Mouse (Mus musculus) megakaryocyte, embryonic 14.5 days (primary cell): ENCODE measurements around the gene Luzp1. TPM values are rescaled to one million over a fixed set of nuclear protein-coding genes. Genes with fewer than 3 reads are reported as not detected.

Experiments
- H3K27me3 ChIP-seq: replicated peaks from 2 replicates; pipeline ENCODE3; 2012; ENCODE audit warnings: inconsistent platforms
- H3K36me3 ChIP-seq: replicated peaks from 2 replicates; pipeline ENCODE3; 2012; ENCODE audit warnings: low read length, inconsistent platforms, mixed read lengths
- H3K4me1 ChIP-seq: 2 replicates; pipeline ENCODE4 v1.6.1; 2012; ENCODE audit warnings: inconsistent platforms
- H3K4me3 ChIP-seq: replicated peaks from 2 replicates; pipeline ENCODE3; 2012; ENCODE audit warnings: moderate library complexity, mild to moderate bottlenecking, inconsistent platforms
- H3K9me3 ChIP-seq: 2 replicates; pipeline ENCODE4 v1.6.1; 2012; ENCODE audit warnings: inconsistent platforms
- FLI1 ChIP-seq: IDR thresholded peaks from 2 replicates; pipeline ENCODE4 v1.6.1; 2012; ENCODE audit warnings: low read length, inconsistent platforms, mixed read lengths
- GATA1 ChIP-seq: IDR thresholded peaks from 3 replicates; pipeline ENCODE4 v1.6.1; 2012; ENCODE audit warnings: mixed read lengths, low read length, inconsistent platforms, borderline replicate concordance
- polyA plus RNA-seq: library from polyadenylated mRNA; stranded (reverse); fragments of >175 nt; gene quantifications from 2 replicates; pipeline ENCODE4 v1.2.3, GENCODE M21; 2012; ENCODE audit warnings: low replicate concordance; ENCODE audit not compliant: insufficient read depth

Luzp1 gene
- polyA plus RNA-seq, 1 experiment, result 0.11 TPM

GRCm38 (mm10) chr4:136601476-136601875 is 131.9 kb downstream of the Luzp1 start:
- H3K36me3 ChIP-seq, result peaks cover 11% of the 10 kb centered on the region
- no peak for TF ChIP-seq FLI1
- no peak for TF ChIP-seq GATA1
- no peaks in the 10 kb centered on the region for H3K27me3 ChIP-seq
- H3K9me3 ChIP-seq, result peaks cover under 1% of the 10 kb centered on the region; the same call in 1 of the 2 replicates
- peaks cover 35% of the 10 kb centered on the region for H3K4me1 ChIP-seq
- H3K4me3 ChIP-seq, result peak overlapping the region; percentile 97

DNA sequence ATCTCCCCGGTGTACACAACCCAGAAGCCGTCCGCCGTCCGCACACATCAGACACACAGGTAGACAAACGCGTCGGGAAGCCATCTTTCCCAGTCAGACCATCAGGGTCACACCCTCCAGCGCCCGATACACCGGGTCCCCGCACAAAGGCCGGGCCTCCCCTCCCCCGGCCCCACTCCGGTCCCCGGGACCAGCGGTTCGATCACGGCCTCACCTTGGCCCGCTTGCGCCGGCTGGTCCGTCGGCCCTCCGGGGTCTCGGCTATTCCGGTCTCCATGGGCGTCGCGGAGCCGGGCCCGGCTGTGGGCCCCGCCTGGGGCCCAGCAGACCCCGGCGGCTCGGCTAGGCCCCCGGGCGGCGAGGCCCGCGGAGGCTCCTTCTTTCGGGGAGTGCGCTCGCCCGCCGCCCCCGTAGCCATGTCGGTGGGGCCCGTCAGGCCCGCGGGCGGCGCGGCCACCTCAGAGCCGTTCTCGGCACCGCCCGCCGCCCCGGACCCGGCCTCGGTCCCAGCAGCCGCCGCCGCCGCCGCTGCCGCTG is 132.5 kb downstream of the Luzp1 start:
- peak overlapping the region; percentile 97 for H3K4me3 ChIP-seq
- H3K27me3 ChIP-seq, result no peaks in the 10 kb centered on the region
- peaks cover 11% of the 10 kb centered on the region for H3K36me3 ChIP-seq
- peaks cover 5% of the 10 kb centered on the region; the same call in 1 of the 2 replicates for H3K9me3 ChIP-seq
- H3K4me1 ChIP-seq, result peaks cover 36% of the 10 kb centered on the region
- TF ChIP-seq GATA1 (no peak), FLI1 (no peak)

- Histone ChIP-seq H3K27me3 (no peaks in the 10 kb centered on the region), H3K36me3 (peaks cover 11% of the 10 kb centered on the region), H3K4me1 (peaks cover 35% of the 10 kb centered on the region), H3K9me3 (peaks cover 5% of the 10 kb centered on the region; the same call in 1 of the 2 replicates), H3K4me3 (peak within 1 kb of the TSS; percentile 97)
- TF ChIP-seq FLI1, result no peak
- TF ChIP-seq GATA1, result no peak
Measured at GRCm38 (mm10) chr4:136602568-136602967, 133.0 kb downstream of the Luzp1 start, which contains the start of gene Kdm1a. Gene Kdm1a, minus strand, starts transcription at chr4:136602723.

Other genes with a start within 250 kb of the Luzp1 start
- not detected in 2 replicates for gene Tcea3, start 222.0 kb upstream of the Luzp1 start, polyA plus RNA-seq
- gene Zfp46, start 185.1 kb upstream of the Luzp1 start, polyA plus RNA-seq, result 1.9 and 3.7 TPM in 2 replicates
- 3.7 and 29.8 TPM in 2 replicates for gene Hnrnpr, start 158.8 kb upstream of the Luzp1 start, polyA plus RNA-seq
- gene Htr1d, start 46.2 kb upstream of the Luzp1 start, polyA plus RNA-seq, result not detected in 2 replicates
- gene 6030445D17Rik, start 7.5 kb upstream of the Luzp1 start, polyA plus RNA-seq, result not detected in 2 replicates
- gene Kdm1a, start 133.0 kb downstream of the Luzp1 start, polyA plus RNA-seq, result 7.1 and 8.2 TPM in 2 replicates
- not detected in 2 replicates for gene Tex46, start 140.7 kb downstream of the Luzp1 start, polyA plus RNA-seq
- 0.04 TPM in 1 of 2 replicates, not detected in the other for gene Lactbl1, start 152.9 kb downstream of the Luzp1 start, polyA plus RNA-seq